Mouse (Mus musculus) bone marrow, adult 2 months (tissue): ENCODE results near the gene Rhbdd1. TPM values are rescaled to one million over a fixed set of nuclear protein-coding genes. Genes with fewer than 3 reads are reported as not detected.

ENCODE experiments used
- H3K27ac ChIP-seq: fragments of 200-500 bp; 2 replicates; pipeline ENCODE4 v1.5.1; 2012; ENCODE audit warnings: low read depth, mild to moderate bottlenecking, control low read depth, inconsistent platforms, low read length; ENCODE audit not compliant: control insufficient read depth, poor library complexity, insufficient read depth
- H3K4me1 ChIP-seq: fragments of 200-500 bp; 2 replicates; pipeline ENCODE4 v1.6.1; 2011; ENCODE audit warnings: low read length; ENCODE audit not compliant: control insufficient read depth, insufficient read depth
- H3K4me3 ChIP-seq: fragments of 200-500 bp; replicated peaks from 2 replicates; pipeline ENCODE3; 2011; ENCODE audit warnings: mild to moderate bottlenecking, low read depth, low read length, control low read depth; ENCODE audit not compliant: control insufficient read depth
- CTCF ChIP-seq: fragments of 200-500 bp; IDR thresholded peaks from 2 replicates; pipeline ENCODE4 v1.5.1; 2011; ENCODE audit warnings: low read length, control low read depth; ENCODE audit not compliant: control insufficient read depth, insufficient read depth
- POLR2A ChIP-seq: fragments of 200-500 bp; IDR thresholded peaks from 2 replicates; pipeline ENCODE4 v1.6.1; 2011; ENCODE audit warnings: low read depth, mild to moderate bottlenecking, control low read depth, low read length, borderline replicate concordance; ENCODE audit not compliant: control insufficient read depth
- WGBS: fragments of 180-500 bp; shearing (Covaris S2); methylation state at CpG from one replicate; pipeline ENCODE4 v1.1.7; 2018; 5-methylcytosine and 5-hydroxymethylcytosine counted together
- polyA plus RNA-seq: library from polyadenylated mRNA; stranded (reverse); fragments of >200 nt; gene quantifications from 2 replicates; pipeline ENCODE4 v1.2.4, GENCODE M21; 2011; ENCODE audit warnings: low replicate concordance; ENCODE audit not compliant: missing spikeins, insufficient read depth, insufficient read length

The Rhbdd1 gene
- polyA plus RNA-seq, 1 experiment: 4.6 TPM

GRCm38 (mm10) chr1:82470516-82471225 lies 154.4 kb downstream of the Rhbdd1 start:
- Histone ChIP-seq H3K4me3 (no peak overlapping the region), H3K4me1 (no peaks in the 10 kb centered on the region), H3K27ac (no peak overlapping the region)
- TF ChIP-seq POLR2A (no peak), CTCF (no peak)
- 81% methylated on average over 10 of the region's 10 CpGs for WGBS

DNA sequence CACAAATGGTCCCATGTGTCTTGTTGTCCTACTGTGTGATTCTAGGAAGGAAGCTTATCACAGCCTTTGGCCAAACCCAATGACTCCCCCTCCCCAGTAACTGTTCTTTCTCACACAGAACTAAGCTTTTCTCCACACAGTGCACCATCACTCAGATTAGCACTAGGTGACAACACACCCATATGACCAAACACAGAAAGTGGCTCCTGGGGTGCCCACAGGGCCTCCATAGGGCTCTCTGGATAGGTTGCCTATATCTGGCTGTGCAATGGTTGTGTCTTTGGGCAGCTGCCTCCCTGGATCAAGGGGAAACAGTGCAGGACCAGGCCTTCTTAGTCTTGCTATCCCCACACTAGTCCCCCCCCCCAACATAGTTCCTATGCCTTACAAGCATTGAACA lies 157.2 kb downstream of the Rhbdd1 start:
- no peak overlapping the region for H3K4me3 ChIP-seq

GRCm38 (mm10) chr1:82474461-82474961 lies 158.3 kb downstream of the Rhbdd1 start:
- Histone ChIP-seq H3K4me3 (no peak overlapping the region), H3K27ac (no peak overlapping the region), H3K4me1 (no peaks in the 10 kb centered on the region)
- WGBS: 35% methylated on average over 4 of the region's 4 CpGs
- TF ChIP-seq CTCF (no peak), POLR2A (no peak)

More for the DNA sequence above, 157.2 kb downstream of the Rhbdd1 start:
- no peaks in the 10 kb centered on the region for H3K4me1 ChIP-seq
- TF ChIP-seq CTCF (no peak), POLR2A (no peak)
- H3K27ac ChIP-seq: no peak overlapping the region

GRCm38 (mm10) chr1:82475254-82475653 lies 159.0 kb downstream of the Rhbdd1 start:
- no peak overlapping the region for H3K4me3 ChIP-seq
- H3K4me1 ChIP-seq: no peaks in the 10 kb centered on the region
- 69% methylated on average over 5 of the region's 5 CpGs for WGBS
- TF ChIP-seq POLR2A: no peak
- no peak for TF ChIP-seq CTCF
- no peak overlapping the region for H3K27ac ChIP-seq

DNA sequence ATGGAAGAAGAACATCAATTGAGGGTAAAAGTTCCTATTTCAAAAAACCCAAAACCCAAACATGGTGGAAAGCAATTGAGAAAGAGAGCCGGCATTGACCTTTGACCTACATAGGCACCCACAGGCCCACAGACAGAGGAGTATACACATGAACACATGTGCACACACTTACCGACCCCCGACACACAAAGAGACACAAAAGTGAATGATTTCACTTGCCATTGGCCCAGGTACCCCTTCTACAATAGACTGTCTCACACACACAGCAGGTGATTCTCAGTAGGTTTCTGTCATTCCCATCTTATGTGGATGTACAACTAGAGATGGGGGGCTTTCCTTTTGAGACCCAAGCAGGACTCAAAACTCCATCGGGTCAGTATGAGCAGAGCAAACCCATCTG lies 159.6 kb downstream of the Rhbdd1 start:
- Histone ChIP-seq H3K4me1 (no peaks in the 10 kb centered on the region), H3K27ac (no peak overlapping the region), H3K4me3 (no peak overlapping the region)
- WGBS: 84% methylated on average over 4 of the region's 4 CpGs
- no peak for TF ChIP-seq CTCF
- TF ChIP-seq POLR2A: no peak

GRCm38 (mm10) chr1:82476256-82476655 lies 160.0 kb downstream of the Rhbdd1 start:
- Histone ChIP-seq H3K4me1 (no peaks in the 10 kb centered on the region), H3K4me3 (no peak overlapping the region), H3K27ac (no peak overlapping the region)
- 51% methylated on average over 11 of the region's 11 CpGs for WGBS
- peak; percentile 27; the same call in 1 of the 2 replicates for TF ChIP-seq CTCF
- no peak for TF ChIP-seq POLR2A

DNA sequence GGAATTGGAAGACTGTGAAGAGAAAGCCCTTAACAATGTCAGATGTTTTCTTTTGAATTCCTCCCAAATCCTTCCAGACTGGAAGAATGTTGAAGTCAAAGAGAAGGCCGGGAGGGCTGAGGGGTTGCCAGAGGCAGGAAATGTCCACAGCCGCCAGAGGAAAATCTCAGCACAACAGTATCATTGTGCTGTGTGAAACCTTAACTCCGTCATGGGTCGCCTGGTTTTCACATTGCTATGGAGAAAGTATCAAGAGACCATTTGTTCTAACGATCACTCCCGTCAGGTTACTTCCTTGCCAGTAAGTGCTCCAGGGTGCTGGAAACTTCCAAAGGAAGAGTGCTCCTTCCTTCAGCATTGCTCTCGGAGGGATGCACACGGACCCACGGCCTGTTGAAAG lies 160.5 kb downstream of the Rhbdd1 start:
- TF ChIP-seq CTCF (no peak), POLR2A (no peak)
- 35% methylated on average over 9 of the region's 9 CpGs for WGBS
- no peak overlapping the region for H3K4me3 ChIP-seq
- no peaks in the 10 kb centered on the region for H3K4me1 ChIP-seq
- H3K27ac ChIP-seq: no peak overlapping the region

DNA sequence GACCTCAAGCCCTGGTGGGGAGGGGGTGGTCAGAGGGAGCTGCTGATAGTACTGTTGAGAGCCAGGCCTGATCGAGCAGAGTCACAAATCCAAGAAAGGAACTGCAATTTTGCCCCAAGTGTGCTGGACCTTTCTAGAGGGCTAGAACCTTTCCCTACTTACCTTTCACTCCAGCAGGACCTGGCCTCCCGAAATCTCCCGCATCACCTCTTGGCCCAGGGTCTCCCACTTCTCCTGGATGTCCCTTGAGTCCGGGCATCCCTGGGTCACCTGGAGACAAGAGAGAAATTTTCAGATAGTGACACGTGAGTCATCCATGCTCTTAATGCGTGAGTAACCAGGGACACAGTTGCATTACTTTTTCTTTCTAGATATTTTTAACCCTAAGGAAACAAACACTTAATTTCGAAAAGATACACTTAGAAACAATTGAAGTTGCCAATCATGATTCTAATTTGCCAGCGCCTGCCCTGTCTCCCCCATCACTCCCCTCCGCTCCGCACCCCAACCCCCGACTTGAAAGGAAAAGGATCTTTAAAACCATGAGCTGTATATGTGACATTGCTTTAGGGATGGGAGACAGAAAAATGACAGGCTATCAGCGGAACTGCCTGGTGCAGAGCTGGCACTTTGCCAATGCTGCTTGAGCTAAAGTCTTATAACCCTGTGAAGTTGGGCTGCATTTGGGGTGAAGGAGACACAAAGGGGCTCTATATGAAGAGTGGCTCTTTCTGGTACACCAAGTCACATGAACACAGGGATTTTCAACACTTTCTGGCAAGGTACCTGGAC lies 163.6 kb downstream of the Rhbdd1 start:
- 84% methylated on average over 12 of the region's 12 CpGs for WGBS
- Histone ChIP-seq H3K4me1 (no peaks in the 10 kb centered on the region), H3K27ac (no peak overlapping the region), H3K4me3 (no peak overlapping the region)
- TF ChIP-seq POLR2A (no peak), CTCF (no peak)
